Mouse (Mus musculus) liver, embryonic 14.5 days (tissue): Measurements from ENCODE around the gene Apol9a. TPM values are rescaled to one million over a fixed set of nuclear protein-coding genes. Genes with fewer than 3 reads are reported as not detected.
A peak's percentile ranks its signal among the peaks of the same experiment; 100 is the strongest.

Source experiments
- ATAC-seq: fragments of 200-750 bp; cut with Nextera tagmentation; 2 replicates; pipeline ENCODE4 v1.8.0; 2017; ENCODE audit warnings: moderate number of reproducible peaks, mild to moderate bottlenecking, moderate library complexity; ENCODE audit not compliant: insufficient read depth
- DNase-seq, 3 experiments: peaks; one replicate each; pipeline ENCODE4 v3.0.0-alpha.2; 2012 to 2013; ENCODE audit warnings: low read depth in 3 of 3, low spot score in 3 of 3
- H3K27ac ChIP-seq: fragments of 300-500 bp; sonication (generic); 2 replicates; pipeline ENCODE4 v1.5.1; 2014; ENCODE audit warnings: moderate library complexity, mild to moderate bottlenecking, control low read depth, inconsistent platforms
- H3K27me3 ChIP-seq: fragments of 300-500 bp; sonication (generic); 2 replicates; pipeline ENCODE4 v1.6.1; 2014; ENCODE audit warnings: mild to moderate bottlenecking, low read length, moderate library complexity; ENCODE audit not compliant: control insufficient read depth, insufficient read depth
- H3K36me3 ChIP-seq: fragments of 300-500 bp; sonication (generic); replicated peaks from 2 replicates; pipeline ENCODE4 v1.6.1; 2014; ENCODE audit warnings: low read depth; ENCODE audit not compliant: control insufficient read depth, insufficient read depth
- H3K4me1 ChIP-seq, 2 experiments: fragments of 200-500 bp in 1 of 2; fragments of 300-500 bp in 1 of 2; sonication (generic) in 1 of 2; replicated peaks; 2 replicates each; pipeline ENCODE4 v1.6.1; 2012 to 2014; ENCODE audit warnings: antibody characterized with exemption in 1 of 2, inconsistent platforms in 1 of 2, low read length in 1 of 2; ENCODE audit not compliant: control insufficient read depth in 2 of 2, insufficient read depth in 2 of 2
- H3K4me2 ChIP-seq: fragments of 300-500 bp; sonication (generic); 2 replicates; pipeline ENCODE4 v1.6.1; 2014; ENCODE audit warnings: low read depth, mild to moderate bottlenecking, control low read depth, moderate library complexity
- H3K4me3 ChIP-seq, 2 experiments: fragments of 200-500 bp in 1 of 2; fragments of 300-500 bp in 1 of 2; sonication (generic) in 1 of 2; 2 replicates each; pipeline ENCODE4 v1.5.1; 2012 to 2014; ENCODE audit warnings: low read depth in 2 of 2, low read length in 2 of 2, mild to moderate bottlenecking in 2 of 2, control low read depth in 1 of 2, inconsistent platforms in 1 of 2, moderate library complexity in 1 of 2; ENCODE audit not compliant: insufficient read depth in 1 of 2
- H3K9ac ChIP-seq: fragments of 300-500 bp; sonication (generic); replicated peaks from 2 replicates; pipeline ENCODE4 v1.6.1; 2014; ENCODE audit warnings: mild to moderate bottlenecking, control low read depth, moderate library complexity
- H3K9me3 ChIP-seq: fragments of 300-500 bp; sonication (generic); 2 replicates; pipeline ENCODE4 v1.6.1; 2016; ENCODE audit warnings: low read length, mixed read lengths; ENCODE audit not compliant: control insufficient read depth
- CTCF ChIP-seq: IDR thresholded peaks from 2 replicates; pipeline ENCODE4 v1.5.1; 2016; ENCODE audit warnings: antibody characterized with exemption, low read depth, control low read depth
- EP300 ChIP-seq: IDR thresholded peaks from 2 replicates; pipeline ENCODE4 v1.6.1; 2016; ENCODE audit warnings: antibody characterized with exemption, low read depth
- WGBS: fragments of 180-500 bp; shearing (Covaris S2); extraction: QIAGEN DNeasy Blood & Tissue Kit; methylation state at CpG from one replicate; pipeline ENCODE4 v1.1.7; 2014; ENCODE audit not compliant: insufficient replicate concordance; 5-methylcytosine and 5-hydroxymethylcytosine counted together
- polyA plus RNA-seq, 2 experiments: library from polyadenylated mRNA; depleted of rRNA in 1 of 2; stranded (reverse) in 1 of 2; unstranded in 1 of 2; fragments of >200 nt; fragmentation: Nextera tagmentation in 1 of 2; extraction: Ambion mirVana in 1 of 2; gene quantifications; 2 replicates each; pipeline versions ENCODE4 v1.2.1 to v1.2.3; 2012 to 2014

The Apol9a gene
- polyA plus RNA-seq, 2 experiments = not detected

DNA sequence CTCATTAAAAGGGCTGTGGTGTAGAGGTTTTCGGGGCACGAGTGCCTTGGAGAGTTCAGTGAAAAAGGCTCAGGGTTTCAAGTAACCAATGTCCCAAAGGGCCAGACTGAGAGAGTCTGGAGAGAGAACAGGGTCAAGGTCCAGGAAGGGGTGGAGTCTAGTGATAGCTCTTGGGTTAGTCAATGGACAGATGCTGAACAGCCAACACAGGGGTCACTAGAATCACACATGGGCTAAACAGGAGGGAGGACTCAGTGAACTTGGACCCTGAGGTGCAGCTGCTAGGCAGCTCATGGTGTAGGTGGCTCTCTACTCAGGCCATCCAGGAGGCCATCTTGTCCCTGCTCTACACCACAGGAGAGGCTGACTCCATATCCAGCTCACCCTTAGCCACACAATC, 23.5 kb downstream of the Apol9a start:
- 67% methylated on average over 2 of the region's 2 CpGs for WGBS
- no peaks in the 10 kb centered on the region for H3K9me3 ChIP-seq
- no peak overlapping the region for H3K9ac ChIP-seq
- H3K4me2 ChIP-seq = no peak overlapping the region
- H3K36me3 ChIP-seq = no peaks in the 10 kb centered on the region
- H3K27ac ChIP-seq = no peak overlapping the region
- H3K27me3 ChIP-seq = no peaks in the 10 kb centered on the region
- no peaks in the 10 kb centered on the region for H3K4me1 ChIP-seq
- DNase-seq (no peak), ATAC-seq (no peak)
- no peak overlapping the region for H3K4me3 ChIP-seq
- no peak for TF ChIP-seq CTCF
- no peak for TF ChIP-seq EP300

- Histone ChIP-seq H3K9me3 (no peaks in the 10 kb centered on the region), H3K27ac (no peak overlapping the region), H3K4me1 (no peaks in the 10 kb centered on the region), H3K27me3 (no peaks in the 10 kb centered on the region), H3K36me3 (no peaks in the 10 kb centered on the region), H3K4me3 (no peak overlapping the region), H3K9ac (no peak overlapping the region), H3K4me2 (no peak overlapping the region)
- 64% methylated on average over 7 of the region's 7 CpGs for WGBS
- ATAC-seq (no peak), DNase-seq (no peak)
- TF ChIP-seq CTCF (no peak), EP300 (no peak)
Observed at GRCm38 (mm10) chr15:77384340-77385030, 26.4 kb downstream of the Apol9a start.

DNA sequence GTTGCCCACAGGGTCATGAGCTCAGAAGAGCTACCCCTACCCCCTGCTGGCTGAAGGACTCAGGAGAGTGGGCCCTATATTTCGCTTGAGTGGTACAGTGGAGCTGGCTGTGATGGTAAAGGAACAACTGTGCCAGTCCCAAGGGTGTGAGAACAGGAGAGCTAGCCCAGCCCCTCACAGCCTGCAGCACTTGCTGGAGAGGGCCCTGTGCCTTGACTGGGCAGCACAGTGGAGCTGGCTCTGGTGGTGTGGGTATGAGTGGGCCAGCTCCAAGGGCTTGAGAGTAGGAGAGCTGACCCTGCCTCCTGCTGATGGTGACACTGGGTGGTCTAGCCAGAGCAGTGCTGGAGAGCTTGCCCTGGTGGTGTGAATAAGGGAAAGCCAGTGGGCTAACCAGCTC, 28.1 kb downstream of the Apol9a start:
- DNase-seq (no peak), ATAC-seq (peak; percentile 23; the same call in 1 of the 2 replicates)
- Histone ChIP-seq H3K27ac (no peak overlapping the region), H3K4me1 (no peaks in the 10 kb centered on the region), H3K9ac (no peak overlapping the region), H3K4me2 (no peak overlapping the region), H3K36me3 (no peaks in the 10 kb centered on the region), H3K4me3 (no peak overlapping the region), H3K9me3 (no peaks in the 10 kb centered on the region), H3K27me3 (no peaks in the 10 kb centered on the region)
- WGBS = 43% methylated on average over 1 of the region's 1 CpGs
- no peak for TF ChIP-seq CTCF
- no peak for TF ChIP-seq EP300

DNA sequence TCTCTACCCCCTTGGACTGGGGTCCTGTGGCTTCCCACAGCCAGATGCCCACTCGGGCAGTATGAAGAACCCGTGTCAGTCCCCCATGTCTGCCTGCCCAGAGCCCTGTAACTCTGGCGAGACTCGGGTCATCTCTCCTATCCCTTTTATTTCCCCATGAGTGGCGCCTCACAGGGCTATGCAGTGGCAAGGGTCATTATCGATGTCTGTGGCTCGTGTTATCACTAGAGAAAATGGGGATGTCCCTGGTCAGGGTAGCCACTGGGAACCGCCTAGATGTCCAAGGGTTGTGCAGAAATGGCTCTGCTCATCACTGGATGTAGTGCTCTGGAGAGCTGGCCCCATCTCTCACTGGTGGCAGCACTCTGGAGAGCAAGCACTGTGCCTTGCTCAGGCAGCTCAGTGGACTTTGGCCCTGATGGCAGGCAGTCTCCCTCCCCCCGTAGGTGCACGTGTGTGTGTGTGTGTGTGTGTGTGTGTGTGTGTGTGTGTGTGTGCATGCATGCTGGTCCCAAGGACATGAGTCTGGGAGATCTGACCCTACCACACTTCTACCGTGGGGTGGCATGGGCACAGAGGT, 28.6 kb downstream of the Apol9a start:
- no peak overlapping the region for H3K4me3 ChIP-seq
- TF ChIP-seq EP300 (no peak), CTCF (no peak)
- ATAC-seq (peak; percentile 56), DNase-seq (no peak)
- H3K9me3 ChIP-seq = no peaks in the 10 kb centered on the region
- no peaks in the 10 kb centered on the region for H3K36me3 ChIP-seq
- no peak overlapping the region for H3K27ac ChIP-seq
- H3K9ac ChIP-seq = no peak overlapping the region
- no peak overlapping the region for H3K4me2 ChIP-seq
- no peaks in the 10 kb centered on the region for H3K27me3 ChIP-seq
- WGBS = 51% methylated on average over 11 of the region's 11 CpGs
- H3K4me1 ChIP-seq = no peaks in the 10 kb centered on the region

DNA sequence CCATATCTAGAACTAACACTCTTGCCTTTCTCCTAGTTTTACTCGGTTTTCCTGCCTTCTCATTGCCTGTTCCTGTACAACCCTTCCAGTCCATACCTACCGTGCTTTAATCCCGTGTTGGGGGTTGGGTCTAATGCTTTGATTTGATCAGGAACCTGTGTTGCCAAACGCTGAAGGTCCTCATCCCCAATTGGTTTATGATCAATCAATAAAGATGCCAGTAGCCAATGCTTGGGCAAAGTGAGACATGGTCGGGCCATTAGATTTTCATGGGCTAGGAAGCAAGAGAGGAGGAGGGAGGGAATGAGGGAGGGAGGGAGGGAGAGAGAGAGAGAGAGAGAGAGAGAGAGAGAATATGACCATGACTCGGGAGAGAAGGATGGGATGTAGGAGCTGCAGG, 29.5 kb downstream of the Apol9a start:
- Histone ChIP-seq H3K4me1 (no peaks in the 10 kb centered on the region), H3K4me2 (no peak overlapping the region), H3K36me3 (no peaks in the 10 kb centered on the region), H3K9me3 (no peaks in the 10 kb centered on the region), H3K27me3 (no peaks in the 10 kb centered on the region), H3K27ac (no peak overlapping the region), H3K9ac (no peak overlapping the region), H3K4me3 (no peak overlapping the region)
- WGBS = 53% methylated on average over 6 of the region's 6 CpGs
- TF ChIP-seq EP300 = no peak
- no peak for TF ChIP-seq CTCF
- ATAC-seq = no peak
- no peak for DNase-seq
